Mouse (Mus musculus): ENCODE results near the gene Ltbp1. TPM values are rescaled to one million over a fixed set of nuclear protein-coding genes. Genes with fewer than 3 reads are reported as not detected.

The Ltbp1 gene
- polyA plus RNA-seq, 2 experiments: 83.3 to 104 TPM

GRCm38 (mm10) chr17:75441260-75441830 lies 436.0 kb downstream of the Ltbp1 start:
- TF ChIP-seq POLR2A (IDR thresholded peaks at IDR 0.05; ENCODE audit: borderline replicate concordance, extremely low read depth, insufficient read depth, insufficient read length): no peak
- 31% methylated on average over 5 of the region's 5 CpGs for WGBS
- ATAC-seq (ENCODE audit: low FRiP score, low read depth): no peak

More at GRCm38 (mm10) chr17:75441260-75441830, 436.0 kb downstream of the Ltbp1 start:
- Histone ChIP-seq H3K4me2 (replicated peaks; ENCODE audit: low read depth, low read length, severe bottlenecking) (no peak overlapping the region), H3K27ac (replicated peaks; ENCODE audit: low read depth, low read length) (no peak overlapping the region), H3K4me3 (replicated peaks; ENCODE audit: low read length) (no peak overlapping the region), H3K36me3 (ENCODE audit: control insufficient read depth, insufficient read depth, low read length) (no peaks in the 10 kb centered on the region), H3K9me3 (ENCODE audit: control insufficient read depth, low read length) (no peaks in the 10 kb centered on the region), H3K27me3 (ENCODE audit: control insufficient read depth, insufficient read depth, low read length) (no peaks in the 10 kb centered on the region), H3K4me1 (ENCODE audit: control insufficient read depth, insufficient read depth, low read length) (0 out of 2 replicates have a peak, but pooled peaks cover 5% of the 10 kb centered on the region), H3K9ac (ENCODE audit: low read depth, low read length, severe bottlenecking) (no peak overlapping the region)
- no peak for DNase-seq (ENCODE audit: low spot score)
